Mouse (Mus musculus) hindbrain, embryonic 11.5 days (tissue): ENCODE results near the gene Ddx24. TPM values are rescaled to one million over a fixed set of nuclear protein-coding genes. Genes with fewer than 3 reads are reported as not detected.

Experiments
- ATAC-seq: fragments of 200-750 bp; cut with Nextera tagmentation; 2 replicates; pipeline ENCODE4 v1.8.0; 2017; ENCODE audit warnings: mild to moderate bottlenecking, moderate TSS enrichment, moderate library complexity; ENCODE audit not compliant: low FRiP score
- DNase-seq: peaks from one replicate; pipeline ENCODE4 v3.0.0-alpha.2; 2015; ENCODE audit warnings: low spot score
- H3K27ac ChIP-seq: fragments of 300-500 bp; sonication (generic); 2 replicates; pipeline ENCODE4 v1.5.1; 2014; ENCODE audit warnings: mild to moderate bottlenecking, low read depth, low read length
- H3K27me3 ChIP-seq: fragments of 300-500 bp; sonication (generic); 2 replicates; pipeline ENCODE4 v1.6.1; 2014; ENCODE audit warnings: mild to moderate bottlenecking, low read length, moderate library complexity, mixed read lengths; ENCODE audit not compliant: control insufficient read depth, insufficient read depth
- H3K36me3 ChIP-seq: fragments of 300-500 bp; sonication (generic); 2 replicates; pipeline ENCODE4 v1.6.1; 2014; ENCODE audit warnings: mild to moderate bottlenecking, low read length, moderate library complexity, mixed read lengths; ENCODE audit not compliant: control insufficient read depth, insufficient read depth
- H3K4me1 ChIP-seq: fragments of 300-500 bp; sonication (generic); replicated peaks from 2 replicates; pipeline ENCODE4 v1.6.1; 2014; ENCODE audit warnings: low read length, mixed read lengths; ENCODE audit not compliant: control insufficient read depth, insufficient read depth
- H3K4me2 ChIP-seq: fragments of 300-500 bp; sonication (generic); replicated peaks from 2 replicates; pipeline ENCODE4 v1.6.1; 2014; ENCODE audit warnings: mild to moderate bottlenecking, low read depth, low read length
- H3K4me3 ChIP-seq: fragments of 300-500 bp; sonication (generic); 2 replicates; pipeline ENCODE4 v1.5.1; 2014; ENCODE audit warnings: low read depth, low read length
- H3K9ac ChIP-seq: fragments of 300-500 bp; sonication (generic); 2 replicates; pipeline ENCODE4 v1.6.1; 2014; ENCODE audit warnings: low read depth, low read length
- H3K9me3 ChIP-seq: fragments of 300-500 bp; sonication (generic); 2 replicates; pipeline ENCODE4 v1.6.1; 2016; ENCODE audit warnings: low read length; ENCODE audit not compliant: control insufficient read depth
- WGBS: fragments of 180-500 bp; shearing (Covaris S2); extraction: QIAGEN DNeasy Blood & Tissue Kit; methylation state at CpG from one replicate; pipeline ENCODE4 v1.1.7; 2014; 5-methylcytosine and 5-hydroxymethylcytosine counted together
- polyA plus RNA-seq: library from polyadenylated mRNA; unstranded; fragments of >200 nt; fragmentation: Nextera tagmentation; extraction: Ambion mirVana; gene quantifications from 2 replicates; pipeline ENCODE4 v1.2.1, GENCODE M21; 2014

The Ddx24 gene
- polyA plus RNA-seq, 1 experiment from 2014 or later: 106 TPM

- Histone ChIP-seq H3K9ac (no peak overlapping the region), H3K27ac (no peak overlapping the region), H3K4me1 (no peaks in the 10 kb centered on the region), H3K9me3 (no peaks in the 10 kb centered on the region), H3K27me3 (no peaks in the 10 kb centered on the region), H3K4me2 (no peak overlapping the region), H3K36me3 (no peaks in the 10 kb centered on the region), H3K4me3 (no peak overlapping the region)
- DNase-seq: no peak
- WGBS: 73% methylated on average over 3 of the region's 3 CpGs
- no peak for ATAC-seq
These were observed 63.3 kb downstream of the Ddx24 start for GRCm38 (mm10) chr12:103362336-103362735.

GRCm38 (mm10) chr12:103361539-103362307 lies 63.9 kb downstream of the Ddx24 start:
- WGBS: 87% methylated on average over 17 of the region's 17 CpGs
- Histone ChIP-seq H3K9me3 (no peaks in the 10 kb centered on the region), H3K4me3 (no peak overlapping the region), H3K4me1 (no peaks in the 10 kb centered on the region), H3K36me3 (no peaks in the 10 kb centered on the region), H3K4me2 (no peak overlapping the region), H3K27me3 (no peaks in the 10 kb centered on the region), H3K27ac (no peak overlapping the region), H3K9ac (no peak overlapping the region)
- no peak for DNase-seq
- ATAC-seq: no peak

GRCm38 (mm10) chr12:103360812-103361211 lies 64.8 kb downstream of the Ddx24 start:
- Histone ChIP-seq H3K27me3 (no peaks in the 10 kb centered on the region), H3K9ac (no peak overlapping the region), H3K4me1 (no peaks in the 10 kb centered on the region), H3K9me3 (no peaks in the 10 kb centered on the region), H3K27ac (no peak overlapping the region), H3K4me2 (no peak overlapping the region), H3K4me3 (no peak overlapping the region), H3K36me3 (no peaks in the 10 kb centered on the region)
- ATAC-seq (no peak), DNase-seq (no peak)
- 86% methylated on average over 8 of the region's 8 CpGs for whole genome bisulfite sequencing

GRCm38 (mm10) chr12:103358951-103359801 lies 66.5 kb downstream of the Ddx24 start:
- Histone ChIP-seq H3K9me3 (no peaks in the 10 kb centered on the region), H3K9ac (no peak overlapping the region), H3K4me3 (no peak overlapping the region), H3K36me3 (no peaks in the 10 kb centered on the region), H3K27ac (no peak overlapping the region), H3K4me2 (no peak overlapping the region), H3K4me1 (no peaks in the 10 kb centered on the region), H3K27me3 (no peaks in the 10 kb centered on the region)
- DNase-seq: no peak
- ATAC-seq: 0 out of 2 replicates have a peak, but pooled peaks have one; percentile 42
- WGBS: 58% methylated on average over 4 of the region's 4 CpGs

- no peak overlapping the region for H3K4me2 ChIP-seq
- ATAC-seq (no peak), DNase-seq (no peak)
- H3K4me1 ChIP-seq: no peaks in the 10 kb centered on the region
- H3K36me3 ChIP-seq: no peaks in the 10 kb centered on the region
- H3K9ac ChIP-seq: no peak overlapping the region
- H3K27ac ChIP-seq: no peak overlapping the region
- WGBS: 76% methylated on average over 8 of the region's 8 CpGs
- H3K27me3 ChIP-seq: no peaks in the 10 kb centered on the region
- H3K9me3 ChIP-seq: no peaks in the 10 kb centered on the region
- no peak overlapping the region for H3K4me3 ChIP-seq
These were observed 67.4 kb downstream of the Ddx24 start for GRCm38 (mm10) chr12:103358216-103358615.

Other genes with a start within 250 kb of the Ddx24 start
- gene Prima1, start 183.7 kb downstream of the Ddx24 start, polyA plus RNA-seq: 1.5 and 1.6 TPM in 2 replicates
- gene Fam181a, start 114.9 kb downstream of the Ddx24 start, polyA plus RNA-seq: 16.6 and 23.8 TPM in 2 replicates
- gene Asb2, start 69.8 kb downstream of the Ddx24 start, polyA plus RNA-seq: 0.54 and 1.0 TPM in 2 replicates
- gene Otub2, start 37.1 kb downstream of the Ddx24 start, polyA plus RNA-seq: 12.1 and 15.2 TPM in 2 replicates
- gene 9330161L09Rik, start 18.0 kb downstream of the Ddx24 start, polyA plus RNA-seq: 0.97 and 1.1 TPM in 2 replicates
- gene Ifi27, start 8.4 kb upstream of the Ddx24 start, polyA plus RNA-seq: 3.1 and 4.3 TPM in 2 replicates
- 0.99 and 1.7 TPM in 2 replicates for gene Ifi27l2a, start 17.9 kb upstream of the Ddx24 start, polyA plus RNA-seq
- gene Ifi27l2b, start 31.4 kb upstream of the Ddx24 start, polyA plus RNA-seq: not detected in 2 replicates
- gene Ppp4r4, start 106.5 kb upstream of the Ddx24 start, polyA plus RNA-seq: 2.7 and 3.0 TPM in 2 replicates
- 0.15 TPM in 1 of 2 replicates, not detected in the other for gene Serpina10, start 205.6 kb upstream of the Ddx24 start, polyA plus RNA-seq
- 0.42 TPM in 1 of 2 replicates, not detected in the other for gene Serpina6, start 231.4 kb upstream of the Ddx24 start, polyA plus RNA-seq